Mouse (Mus musculus) midbrain, embryonic 12.5 days (tissue): ENCODE data around the gene Grin2b. TPM values are rescaled to one million over a fixed set of nuclear protein-coding genes. Genes with fewer than 3 reads are reported as not detected.

Experiments
- ATAC-seq: fragments of 200-750 bp; cut with Nextera tagmentation; 2 replicates; pipeline ENCODE4 v1.8.0; 2017; ENCODE audit warnings: low read depth, moderate TSS enrichment, moderate library complexity; ENCODE audit not compliant: low FRiP score
- H3K27ac ChIP-seq: fragments of 300-500 bp; sonication (generic); replicated peaks from 2 replicates; pipeline ENCODE4 v1.5.1; 2016; ENCODE audit warnings: mild to moderate bottlenecking
- H3K27me3 ChIP-seq: fragments of 300-500 bp; sonication (generic); 2 replicates; pipeline ENCODE4 v1.6.1; 2016; ENCODE audit warnings: mild to moderate bottlenecking
- H3K36me3 ChIP-seq: fragments of 300-500 bp; sonication (generic); 2 replicates; pipeline ENCODE4 v1.6.1; 2016
- H3K4me1 ChIP-seq: fragments of 300-500 bp; sonication (generic); 2 replicates; pipeline ENCODE4 v1.6.1; 2016
- H3K4me2 ChIP-seq: fragments of 300-500 bp; sonication (generic); replicated peaks from 2 replicates; pipeline ENCODE4 v1.6.1; 2016; ENCODE audit warnings: mild to moderate bottlenecking, moderate library complexity
- H3K4me3 ChIP-seq: fragments of 300-500 bp; sonication (generic); 2 replicates; pipeline ENCODE4 v1.5.1; 2016; ENCODE audit warnings: mild to moderate bottlenecking
- H3K9ac ChIP-seq: fragments of 300-500 bp; sonication (generic); replicated peaks from 2 replicates; pipeline ENCODE4 v1.6.1; 2016; ENCODE audit warnings: mild to moderate bottlenecking, moderate library complexity
- H3K9me3 ChIP-seq: fragments of 300-500 bp; sonication (generic); 2 replicates; pipeline ENCODE4 v1.6.1; 2016; ENCODE audit warnings: mild to moderate bottlenecking
- WGBS: fragments of 180-500 bp; shearing (Covaris S2); methylation state at CpG from one replicate; pipeline ENCODE4 v1.1.7; 2016; 5-methylcytosine and 5-hydroxymethylcytosine counted together
- polyA plus RNA-seq: library from polyadenylated mRNA; unstranded; fragments of >200 nt; fragmentation: Nextera tagmentation; extraction: Ambion mirVana; gene quantifications from 2 replicates; pipeline ENCODE4 v1.2.1, GENCODE M21; 2016

Grin2b gene
- 10.7 and 12.5 TPM in 2 replicates for polyA plus RNA-seq

- peak within 1 kb of the TSS; percentile 64 for H3K9ac ChIP-seq
- 2% methylated on average over 27 of the region's 30 CpGs for WGBS
- H3K4me1 ChIP-seq = peaks cover 15% of the 10 kb centered on the region; the same call in 1 of the 2 replicates
- peak; percentile 87 for ATAC-seq
- peak within 1 kb of the TSS; percentile 91 for H3K4me2 ChIP-seq
- H3K36me3 ChIP-seq = no peaks in the 10 kb centered on the region
- H3K4me3 ChIP-seq = peak within 1 kb of the TSS; percentile 58
- H3K9me3 ChIP-seq = no peaks in the 10 kb centered on the region
- peak within 1 kb of the TSS; percentile 67 for H3K27ac ChIP-seq
- H3K27me3 ChIP-seq = peaks cover 26% of the 10 kb centered on the region
These were observed at the start of gene Grin2b for GRCm38 (mm10) chr6:136173191-136173896. Gene Grin2b, minus strand, starts transcription at chr6:136173511.

- no peak for ATAC-seq
- Histone ChIP-seq H3K4me3 (no peak overlapping the region), H3K4me2 (no peak overlapping the region), H3K27me3 (no peaks in the 10 kb centered on the region), H3K9me3 (no peaks in the 10 kb centered on the region), H3K4me1 (no peaks in the 10 kb centered on the region), H3K36me3 (no peaks in the 10 kb centered on the region), H3K27ac (no peak overlapping the region), H3K9ac (no peak overlapping the region)
- 90% methylated on average over 3 of the region's 3 CpGs for WGBS
These were observed 48.6 kb upstream of the Grin2b start for GRCm38 (mm10) chr6:136221894-136222293.

GRCm38 (mm10) chr6:136210442-136210841 is 37.1 kb upstream of the Grin2b start:
- no peak overlapping the region for H3K27ac ChIP-seq
- H3K9me3 ChIP-seq = no peaks in the 10 kb centered on the region
- no peak overlapping the region for H3K4me3 ChIP-seq
- 84% methylated on average over 3 of the region's 3 CpGs for WGBS
- no peak for ATAC-seq
- H3K4me1 ChIP-seq = no peaks in the 10 kb centered on the region
- H3K9ac ChIP-seq = no peak overlapping the region
- H3K36me3 ChIP-seq = no peaks in the 10 kb centered on the region
- H3K4me2 ChIP-seq = no peak overlapping the region
- H3K27me3 ChIP-seq = no peaks in the 10 kb centered on the region

- Histone ChIP-seq H3K4me2 (no peak overlapping the region), H3K36me3 (no peaks in the 10 kb centered on the region), H3K4me3 (no peak overlapping the region), H3K27me3 (no peaks in the 10 kb centered on the region), H3K9me3 (no peaks in the 10 kb centered on the region), H3K4me1 (no peaks in the 10 kb centered on the region), H3K9ac (no peak overlapping the region), H3K27ac (no peak overlapping the region)
- no peak for ATAC-seq
- 91% methylated on average over 2 of the region's 2 CpGs for WGBS
These were observed 26.5 kb upstream of the Grin2b start for GRCm38 (mm10) chr6:136199814-136200213.

GRCm38 (mm10) chr6:136194616-136195015 is 21.3 kb upstream of the Grin2b start:
- ATAC-seq = no peak
- no peak overlapping the region for H3K9ac ChIP-seq
- no peak overlapping the region for H3K4me3 ChIP-seq
- H3K36me3 ChIP-seq = no peaks in the 10 kb centered on the region
- no peaks in the 10 kb centered on the region for H3K4me1 ChIP-seq
- no peak overlapping the region for H3K27ac ChIP-seq
- no peaks in the 10 kb centered on the region for H3K27me3 ChIP-seq
- 86% methylated on average over 5 of the region's 5 CpGs for WGBS
- no peak overlapping the region for H3K4me2 ChIP-seq
- no peaks in the 10 kb centered on the region for H3K9me3 ChIP-seq

GRCm38 (mm10) chr6:136178066-136178465 is 4.8 kb upstream of the Grin2b start:
- no peak for ATAC-seq
- no peaks in the 10 kb centered on the region for H3K9me3 ChIP-seq
- no peak overlapping the region for H3K27ac ChIP-seq
- WGBS = 87% methylated on average over 9 of the region's 9 CpGs
- 0 out of 2 replicates have a peak, but pooled peaks cover 5% of the 10 kb centered on the region for H3K4me1 ChIP-seq
- H3K9ac ChIP-seq = no peak overlapping the region
- no peaks in the 10 kb centered on the region; the same call in 1 of the 2 replicates for H3K27me3 ChIP-seq
- no peak overlapping the region for H3K4me3 ChIP-seq
- no peaks in the 10 kb centered on the region for H3K36me3 ChIP-seq
- H3K4me2 ChIP-seq = no peak overlapping the region

- ATAC-seq = peak; percentile 17; the same call in 1 of the 2 replicates
- no peaks in the 10 kb centered on the region for H3K36me3 ChIP-seq
- peak overlapping the region; percentile 58 for H3K4me3 ChIP-seq
- WGBS = 1% methylated on average over 15 of the region's 15 CpGs
- peaks cover 26% of the 10 kb centered on the region for H3K27me3 ChIP-seq
- H3K9me3 ChIP-seq = no peaks in the 10 kb centered on the region
- H3K27ac ChIP-seq = peak overlapping the region; percentile 67
- peak overlapping the region; percentile 64 for H3K9ac ChIP-seq
- peak overlapping the region; percentile 91 for H3K4me2 ChIP-seq
- peaks cover 15% of the 10 kb centered on the region; the same call in 1 of the 2 replicates for H3K4me1 ChIP-seq
These were observed 515 bp downstream of the Grin2b start for GRCm38 (mm10) chr6:136172801-136173190.

GRCm38 (mm10) chr6:136172172-136172651 is 1.1 kb downstream of the Grin2b start:
- peak overlapping the region; percentile 58 for H3K4me3 ChIP-seq
- no peaks in the 10 kb centered on the region for H3K36me3 ChIP-seq
- H3K27ac ChIP-seq = peak overlapping the region; percentile 67
- H3K9me3 ChIP-seq = no peaks in the 10 kb centered on the region
- peaks cover 26% of the 10 kb centered on the region for H3K27me3 ChIP-seq
- under 1% methylated on average over 43 of the region's 43 CpGs for WGBS
- ATAC-seq = peak; percentile 66
- peaks cover 15% of the 10 kb centered on the region; the same call in 1 of the 2 replicates for H3K4me1 ChIP-seq
- peak overlapping the region; percentile 64 for H3K9ac ChIP-seq
- H3K4me2 ChIP-seq = peak overlapping the region; percentile 91

- Histone ChIP-seq H3K27me3 (peaks cover 26% of the 10 kb centered on the region), H3K36me3 (no peaks in the 10 kb centered on the region), H3K27ac (0 out of 2 replicates have a peak overlapping the region, but pooled peaks have one; percentile 67), H3K9me3 (no peaks in the 10 kb centered on the region), H3K4me3 (peak overlapping the region; percentile 58), H3K9ac (peak overlapping the region; percentile 64; the same call in 1 of the 2 replicates), H3K4me1 (peaks cover 15% of the 10 kb centered on the region; the same call in 1 of the 2 replicates), H3K4me2 (peak overlapping the region; percentile 91)
- 12% methylated on average over 7 of the region's 7 CpGs for WGBS
- ATAC-seq = no peak
These were observed 2.0 kb downstream of the Grin2b start for GRCm38 (mm10) chr6:136171343-136171742.

GRCm38 (mm10) chr6:136170381-136170780 is 2.9 kb downstream of the Grin2b start:
- Histone ChIP-seq H3K27me3 (peaks cover 26% of the 10 kb centered on the region), H3K4me1 (peaks cover 15% of the 10 kb centered on the region; the same call in 1 of the 2 replicates), H3K4me2 (peak overlapping the region; percentile 91), H3K4me3 (peak overlapping the region; percentile 58), H3K9me3 (no peaks in the 10 kb centered on the region), H3K36me3 (no peaks in the 10 kb centered on the region), H3K9ac (0 out of 2 replicates have a peak overlapping the region, but pooled peaks have one; percentile 11), H3K27ac (no peak overlapping the region)
- no peak for ATAC-seq
- WGBS = 87% methylated on average over 5 of the region's 5 CpGs

GRCm38 (mm10) chr6:136167361-136167760 is 6.0 kb downstream of the Grin2b start:
- ATAC-seq = no peak
- no peak overlapping the region for H3K9ac ChIP-seq
- H3K27ac ChIP-seq = no peak overlapping the region
- WGBS = 74% methylated on average over 5 of the region's 5 CpGs
- H3K4me2 ChIP-seq = no peak overlapping the region
- peaks cover 20% of the 10 kb centered on the region for H3K27me3 ChIP-seq
- H3K9me3 ChIP-seq = no peaks in the 10 kb centered on the region
- H3K4me3 ChIP-seq = no peak overlapping the region
- peaks cover 7% of the 10 kb centered on the region; the same call in 1 of the 2 replicates for H3K4me1 ChIP-seq
- no peaks in the 10 kb centered on the region for H3K36me3 ChIP-seq

GRCm38 (mm10) chr6:136165443-136166077 is 7.8 kb downstream of the Grin2b start:
- peaks cover 7% of the 10 kb centered on the region; the same call in 1 of the 2 replicates for H3K4me1 ChIP-seq
- H3K4me2 ChIP-seq = no peak overlapping the region
- no peaks in the 10 kb centered on the region for H3K9me3 ChIP-seq
- no peak overlapping the region for H3K9ac ChIP-seq
- peaks cover 3% of the 10 kb centered on the region; the same call in 1 of the 2 replicates for H3K27me3 ChIP-seq
- no peaks in the 10 kb centered on the region for H3K36me3 ChIP-seq
- H3K4me3 ChIP-seq = no peak overlapping the region
- WGBS = 85% methylated on average over 9 of the region's 9 CpGs
- ATAC-seq = no peak
- H3K27ac ChIP-seq = no peak overlapping the region
